Mouse (Mus musculus) stomach, embryonic 16.5 days (tissue): ENCODE results near the gene Slc47a2. TPM values are rescaled to one million over a fixed set of nuclear protein-coding genes. Genes with fewer than 3 reads are reported as not detected.

Source experiments
- ATAC-seq: fragments of 200-750 bp; cut with Nextera tagmentation; 2 replicates; pipeline ENCODE4 v1.8.0; 2017; ENCODE audit warnings: moderate number of reproducible peaks, moderate TSS enrichment; ENCODE audit not compliant: insufficient read depth, low FRiP score
- H3K27ac ChIP-seq: fragments of 300-500 bp; sonication (generic); 2 replicates; pipeline ENCODE4 v1.5.1; 2014; ENCODE audit warnings: low read length
- H3K27me3 ChIP-seq: fragments of 300-500 bp; sonication (generic); 2 replicates; pipeline ENCODE4 v1.6.1; 2014; ENCODE audit warnings: low read length, control low read depth, mixed read lengths; ENCODE audit not compliant: control insufficient read depth, insufficient read depth
- H3K36me3 ChIP-seq: fragments of 300-500 bp; sonication (generic); 2 replicates; pipeline ENCODE4 v1.6.1; 2014; ENCODE audit warnings: low read length; ENCODE audit not compliant: control insufficient read depth, insufficient read depth
- H3K4me1 ChIP-seq: fragments of 300-500 bp; sonication (generic); 2 replicates; pipeline ENCODE4 v1.6.1; 2014; ENCODE audit warnings: low read length, control low read depth, mixed read lengths; ENCODE audit not compliant: control insufficient read depth, insufficient read depth
- H3K4me2 ChIP-seq: fragments of 300-500 bp; sonication (generic); 2 replicates; pipeline ENCODE4 v1.6.1; 2014; ENCODE audit warnings: low read depth, low read length, mixed read lengths
- H3K4me3 ChIP-seq: fragments of 300-500 bp; sonication (generic); replicated peaks from 2 replicates; pipeline ENCODE4 v1.5.1; 2014; ENCODE audit warnings: mild to moderate bottlenecking, low read length
- H3K9ac ChIP-seq: fragments of 300-500 bp; sonication (generic); 2 replicates; pipeline ENCODE4 v1.6.1; 2014; ENCODE audit warnings: low read length
- H3K9me3 ChIP-seq: fragments of 300-500 bp; sonication (generic); replicated peaks from 2 replicates; pipeline ENCODE4 v1.6.1; 2016; ENCODE audit warnings: low read length, control low read depth; ENCODE audit not compliant: control insufficient read depth
- WGBS: fragments of 180-500 bp; shearing (Covaris S2); extraction: QIAGEN DNeasy Blood & Tissue Kit; methylation state at CpG from one replicate; pipeline ENCODE4 v1.1.7; 2014; 5-methylcytosine and 5-hydroxymethylcytosine counted together
- polyA plus RNA-seq: library from polyadenylated mRNA; unstranded; fragments of >200 nt; fragmentation: Nextera tagmentation; extraction: Ambion mirVana; gene quantifications from 2 replicates; pipeline ENCODE4 v1.2.1, GENCODE M21; 2015

The Slc47a2 gene
- polyA plus RNA-seq, 1 experiment from 2014 or later = not detected

GRCm38 (mm10) chr11:61277937-61278336 is 64.7 kb downstream of the Slc47a2 start:
- 47% methylated on average over 2 of the region's 2 CpGs for WGBS
- no peak for ATAC-seq
- peak overlapping the region; percentile 32 for H3K27ac ChIP-seq

GRCm38 (mm10) chr11:61276482-61276881 is 66.2 kb downstream of the Slc47a2 start:
- Histone ChIP-seq H3K4me3 (no peak overlapping the region), H3K4me1 (peaks cover 9% of the 10 kb centered on the region; the same call in 1 of the 2 replicates), H3K36me3 (no peaks in the 10 kb centered on the region), H3K9me3 (no peaks in the 10 kb centered on the region), H3K9ac (no peak overlapping the region), H3K4me2 (no peak overlapping the region), H3K27ac (no peak overlapping the region), H3K27me3 (no peaks in the 10 kb centered on the region)
- no peak for ATAC-seq
- WGBS = 64% methylated on average over 3 of the region's 3 CpGs

More at GRCm38 (mm10) chr11:61277937-61278336, 64.7 kb downstream of the Slc47a2 start:
- Histone ChIP-seq H3K27me3 (no peaks in the 10 kb centered on the region), H3K9ac (peak overlapping the region; percentile 12; the same call in 1 of the 2 replicates), H3K4me3 (no peak overlapping the region), H3K36me3 (no peaks in the 10 kb centered on the region), H3K4me2 (no peak overlapping the region), H3K4me1 (peaks cover 9% of the 10 kb centered on the region; the same call in 1 of the 2 replicates), H3K9me3 (no peaks in the 10 kb centered on the region)

- Histone ChIP-seq H3K27me3 (no peaks in the 10 kb centered on the region), H3K4me1 (peaks cover 9% of the 10 kb centered on the region; the same call in 1 of the 2 replicates), H3K36me3 (no peaks in the 10 kb centered on the region), H3K27ac (no peak overlapping the region), H3K4me2 (no peak overlapping the region), H3K9me3 (no peaks in the 10 kb centered on the region), H3K4me3 (no peak overlapping the region), H3K9ac (no peak overlapping the region)
- 30% methylated on average over 8 of the region's 8 CpGs for WGBS
- ATAC-seq = no peak
These were observed 67.6 kb downstream of the Slc47a2 start for GRCm38 (mm10) chr11:61275106-61275505.

- ATAC-seq = no peak
These were observed 68.2 kb downstream of the Slc47a2 start for GRCm38 (mm10) chr11:61274421-61274820.

GRCm38 (mm10) chr11:61273928-61274327 is 68.7 kb downstream of the Slc47a2 start:
- 61% methylated on average over 2 of the region's 2 CpGs for WGBS
- H3K4me1 ChIP-seq = peaks cover 9% of the 10 kb centered on the region; the same call in 1 of the 2 replicates
- no peaks in the 10 kb centered on the region for H3K36me3 ChIP-seq
- no peak for ATAC-seq
- no peak overlapping the region for H3K4me3 ChIP-seq
- no peak overlapping the region for H3K4me2 ChIP-seq
- no peak overlapping the region for H3K27ac ChIP-seq
- no peaks in the 10 kb centered on the region for H3K9me3 ChIP-seq
- H3K27me3 ChIP-seq = no peaks in the 10 kb centered on the region
- no peak overlapping the region for H3K9ac ChIP-seq

More at GRCm38 (mm10) chr11:61274421-61274820, 68.2 kb downstream of the Slc47a2 start:
- 74% methylated on average over 1 of the region's 1 CpGs for WGBS
- Histone ChIP-seq H3K27me3 (no peaks in the 10 kb centered on the region), H3K36me3 (no peaks in the 10 kb centered on the region), H3K4me1 (peaks cover 9% of the 10 kb centered on the region; the same call in 1 of the 2 replicates), H3K27ac (no peak overlapping the region), H3K9ac (no peak overlapping the region), H3K4me3 (no peak overlapping the region), H3K4me2 (no peak overlapping the region), H3K9me3 (no peaks in the 10 kb centered on the region)

GRCm38 (mm10) chr11:61271612-61272011 is 71.0 kb downstream of the Slc47a2 start:
- Histone ChIP-seq H3K27ac (no peak overlapping the region), H3K9ac (no peak overlapping the region), H3K27me3 (no peaks in the 10 kb centered on the region), H3K36me3 (no peaks in the 10 kb centered on the region), H3K9me3 (no peaks in the 10 kb centered on the region), H3K4me1 (0 out of 2 replicates have a peak, but pooled peaks cover 4% of the 10 kb centered on the region), H3K4me3 (no peak overlapping the region), H3K4me2 (no peak overlapping the region)
- ATAC-seq = no peak

GRCm38 (mm10) chr11:61270406-61270805 is 72.3 kb downstream of the Slc47a2 start:
- H3K9ac ChIP-seq = no peak overlapping the region
- ATAC-seq = no peak
- H3K27me3 ChIP-seq = no peaks in the 10 kb centered on the region
- H3K4me3 ChIP-seq = no peak overlapping the region
- no peak overlapping the region for H3K27ac ChIP-seq
- H3K36me3 ChIP-seq = no peaks in the 10 kb centered on the region
- H3K4me2 ChIP-seq = no peak overlapping the region
- no peaks in the 10 kb centered on the region for H3K9me3 ChIP-seq
- H3K4me1 ChIP-seq = peaks cover 10% of the 10 kb centered on the region; the same call in 1 of the 2 replicates
- 86% methylated on average over 5 of the region's 5 CpGs for WGBS

- Histone ChIP-seq H3K4me2 (no peak overlapping the region), H3K9ac (no peak overlapping the region), H3K4me1 (peaks cover 10% of the 10 kb centered on the region; the same call in 1 of the 2 replicates), H3K27ac (no peak overlapping the region), H3K27me3 (no peaks in the 10 kb centered on the region), H3K4me3 (no peak overlapping the region), H3K36me3 (no peaks in the 10 kb centered on the region), H3K9me3 (no peaks in the 10 kb centered on the region)
- no peak for ATAC-seq
- 68% methylated on average over 6 of the region's 6 CpGs for WGBS
These were observed 73.9 kb downstream of the Slc47a2 start for GRCm38 (mm10) chr11:61268626-61269349.
